Mouse (Mus musculus): ENCODE data around the gene Fbxo46. TPM values are rescaled to one million over a fixed set of nuclear protein-coding genes. Genes with fewer than 3 reads are reported as not detected.

Gene Fbxo46
- polyA plus RNA-seq, 1 experiment, result 6.2 TPM

DNA sequence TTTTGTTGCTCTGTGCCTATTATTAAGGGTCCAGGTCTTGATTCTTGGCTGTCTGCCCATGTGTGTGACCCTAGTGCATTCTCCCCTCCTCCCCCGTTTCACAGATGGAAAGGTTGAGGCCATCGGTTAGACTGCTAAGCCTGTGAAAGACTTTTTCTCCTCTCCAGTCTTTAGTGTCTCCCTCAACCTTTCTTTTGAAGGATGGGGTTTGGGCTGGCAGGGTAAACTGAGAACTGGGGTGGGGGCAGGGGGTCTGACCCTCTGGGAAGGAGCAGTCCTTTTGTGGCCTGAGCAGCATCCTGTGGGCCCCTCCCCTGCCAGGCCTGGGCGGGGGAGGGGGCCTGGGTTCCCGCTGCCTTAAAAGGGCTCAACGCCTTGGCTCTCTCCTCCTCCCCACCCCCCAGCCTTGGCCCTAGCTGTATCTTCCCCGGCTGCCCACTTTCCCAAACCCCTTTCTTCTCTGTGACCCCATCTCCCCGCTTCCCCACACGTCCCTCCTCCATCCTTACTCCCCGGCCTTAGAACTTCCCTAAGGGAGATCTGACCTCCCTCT, 34.7 kb upstream of the Fbxo46 start:
- peak overlapping the region; percentile 99 for H3K4me2 ChIP-seq (ENCODE audit: low read depth)
- peak overlapping the region; percentile 74 for H3K4me3 ChIP-seq
- H3K36me3 ChIP-seq (ENCODE audit: control insufficient read depth, insufficient read depth), result peaks cover 13% of the 10 kb centered on the region
- no peaks in the 10 kb centered on the region for H3K27me3 ChIP-seq (ENCODE audit: control insufficient read depth, insufficient read depth, insufficient read length)
- TF ChIP-seq POLR2AphosphoS2 (IDR thresholded peaks at IDR 0.05; ENCODE audit: insufficient read length, low read depth) (peak; percentile 63), TCF12 (IDR thresholded peaks at IDR 0.05; ENCODE audit: insufficient read depth, poor library complexity, severe bottlenecking) (no peak), SRF (IDR thresholded peaks at IDR 0.05; ENCODE audit: control insufficient read depth, insufficient read length, low read depth) (peak; percentile 69), CEBPB (IDR thresholded peaks at IDR 0.05; ENCODE audit: insufficient read depth, poor library complexity, severe bottlenecking) (no peak), MYOG (IDR thresholded peaks at IDR 0.05; ENCODE audit: control insufficient read depth in 1 of 3, insufficient read depth in 1 of 3, insufficient read length in 2 of 3, low read depth in 2 of 3) (no peak)
- H3ac ChIP-seq (ENCODE audit: control insufficient read depth, insufficient read length), result peak overlapping the region; percentile 15
- H3K79me2 ChIP-seq (ENCODE audit: control insufficient read depth, insufficient read depth), result peaks cover 10% of the 10 kb centered on the region

DNA sequence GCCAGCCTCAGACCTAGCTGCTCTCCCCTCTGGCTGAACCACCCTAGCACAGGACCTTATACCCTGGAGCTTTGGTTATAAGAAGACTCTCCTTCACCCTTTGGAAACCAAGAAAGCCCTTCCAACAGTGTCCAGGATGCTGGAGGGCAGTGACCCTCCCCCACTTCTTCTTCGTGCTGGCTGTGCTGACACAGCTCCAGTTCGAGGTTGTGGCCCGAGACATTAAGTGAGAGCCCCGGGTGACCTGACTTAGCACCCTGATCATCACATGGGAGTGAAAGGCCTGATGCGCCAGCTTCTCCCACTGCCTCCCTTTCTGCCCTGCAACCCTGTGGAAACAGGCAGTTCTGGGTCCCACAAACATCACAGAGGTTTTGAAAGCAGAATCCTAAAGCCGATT, 34.2 kb upstream of the Fbxo46 start:
- peaks cover 18% of the 10 kb centered on the region for H3K36me3 ChIP-seq (ENCODE audit: control insufficient read depth, insufficient read depth)
- TF ChIP-seq MYOD1 (IDR thresholded peaks at IDR 0.05; ENCODE audit: control insufficient read depth in 1 of 3, insufficient read length in 2 of 3, low read depth in 2 of 3) (no peak), E2F4 (IDR thresholded peaks at IDR 0.05; ENCODE audit: insufficient read depth) (no peak), POLR2A (IDR thresholded peaks at IDR 0.05; ENCODE audit: insufficient read length, low read depth) (peak; percentile 48), POLR2AphosphoS2 (IDR thresholded peaks at IDR 0.05; ENCODE audit: insufficient read length, low read depth) (no peak), USF1 (IDR thresholded peaks at IDR 0.05; ENCODE audit: low read depth) (no peak), SRF (IDR thresholded peaks at IDR 0.05; ENCODE audit: control insufficient read depth, insufficient read length, low read depth) (no peak)
- H3K79me2 ChIP-seq (ENCODE audit: control insufficient read depth, insufficient read depth), result peaks cover 10% of the 10 kb centered on the region
- no peaks in the 10 kb centered on the region for H3K27me3 ChIP-seq (ENCODE audit: control insufficient read depth, insufficient read depth, insufficient read length)
- peak overlapping the region; percentile 99 for H3K4me2 ChIP-seq (ENCODE audit: low read depth)
- peak overlapping the region; percentile 15 for H3ac ChIP-seq (ENCODE audit: control insufficient read depth, insufficient read length)
- H3K4me3 ChIP-seq, result peak overlapping the region; percentile 74

DNA sequence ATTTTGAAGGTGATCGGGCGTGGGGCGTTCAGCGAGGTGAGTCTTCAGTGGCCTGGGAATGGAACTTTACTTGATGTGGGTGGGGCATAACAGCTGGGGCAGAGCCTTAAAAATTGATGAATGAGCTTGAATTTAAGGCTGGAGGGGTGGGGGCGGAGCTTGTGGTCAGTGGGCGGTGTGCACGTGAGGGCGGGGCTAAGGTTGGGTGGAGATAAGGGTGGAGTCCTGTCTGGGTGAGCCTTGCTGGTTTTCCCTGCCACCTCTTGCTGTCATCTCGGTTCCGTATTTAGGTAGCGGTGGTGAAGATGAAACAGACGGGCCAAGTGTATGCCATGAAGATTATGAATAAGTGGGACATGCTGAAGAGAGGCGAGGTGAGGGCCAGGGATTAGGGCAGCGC, 33.6 kb upstream of the Fbxo46 start:
- Histone ChIP-seq H3K4me3 (peak overlapping the region; percentile 74), H3K27me3 (ENCODE audit: control insufficient read depth, insufficient read depth, insufficient read length) (no peaks in the 10 kb centered on the region), H3K4me2 (ENCODE audit: low read depth) (peak overlapping the region; percentile 99), H3K36me3 (ENCODE audit: control insufficient read depth, insufficient read depth) (peaks cover 18% of the 10 kb centered on the region), H3K79me2 (ENCODE audit: control insufficient read depth, insufficient read depth) (peaks cover 8% of the 10 kb centered on the region), H3ac (ENCODE audit: control insufficient read depth, insufficient read length) (peak overlapping the region; percentile 15)
- peak; percentile 62 for TF ChIP-seq USF1 (IDR thresholded peaks at IDR 0.05; ENCODE audit: low read depth)
- peak; percentile 74 for TF ChIP-seq POLR2AphosphoS2 (IDR thresholded peaks at IDR 0.05; ENCODE audit: insufficient read length, low read depth)
- TF ChIP-seq MYOD1 (IDR thresholded peaks at IDR 0.05; ENCODE audit: control insufficient read depth in 1 of 3, insufficient read length in 2 of 3, low read depth in 2 of 3), result peak in 2 of 3 experiments; percentile 11 to 24
- no peak for TF ChIP-seq SRF (IDR thresholded peaks at IDR 0.05; ENCODE audit: control insufficient read depth, insufficient read length, low read depth)
- TF ChIP-seq POLR2A (IDR thresholded peaks at IDR 0.05; ENCODE audit: insufficient read length, low read depth), result no peak
- TF ChIP-seq MYOG (IDR thresholded peaks at IDR 0.05; ENCODE audit: control insufficient read depth in 1 of 3, insufficient read depth in 1 of 3, insufficient read length in 2 of 3, low read depth in 2 of 3), result peak in 2 of 3 experiments; percentile 16 to 47

DNA sequence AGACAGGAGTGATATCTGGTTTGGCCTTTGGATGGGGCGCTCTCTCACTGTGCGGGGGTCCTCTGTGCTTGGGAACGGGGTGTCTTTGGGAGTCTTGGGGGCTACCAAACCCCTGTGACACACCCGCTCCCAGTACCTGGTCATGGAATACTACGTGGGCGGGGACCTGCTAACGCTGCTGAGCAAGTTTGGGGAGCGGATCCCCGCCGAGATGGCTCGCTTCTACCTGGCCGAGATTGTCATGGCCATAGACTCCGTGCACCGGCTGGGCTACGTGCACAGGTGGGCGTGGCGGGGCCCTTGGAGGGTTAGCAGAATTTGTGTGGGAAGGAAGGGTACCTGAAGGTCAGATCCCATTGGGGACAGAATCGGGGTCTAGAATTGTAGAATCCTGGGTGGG, 32.9 kb upstream of the Fbxo46 start:
- Histone ChIP-seq H3K4me2 (ENCODE audit: low read depth) (no peak overlapping the region), H3K79me2 (ENCODE audit: control insufficient read depth, insufficient read depth) (peaks cover 1% of the 10 kb centered on the region), H3K4me3 (peak overlapping the region; percentile 74), H3K27me3 (ENCODE audit: control insufficient read depth, insufficient read depth, insufficient read length) (no peaks in the 10 kb centered on the region), H3ac (ENCODE audit: control insufficient read depth, insufficient read length) (no peak overlapping the region), H3K36me3 (ENCODE audit: control insufficient read depth, insufficient read depth) (peaks cover 18% of the 10 kb centered on the region)
- TF ChIP-seq E2F4 (IDR thresholded peaks at IDR 0.05; ENCODE audit: insufficient read depth), result no peak
- no peak for TF ChIP-seq CEBPB (IDR thresholded peaks at IDR 0.05; ENCODE audit: insufficient read depth, poor library complexity, severe bottlenecking)
- TF ChIP-seq MYOD1 (IDR thresholded peaks at IDR 0.05; ENCODE audit: control insufficient read depth in 1 of 3, insufficient read length in 2 of 3, low read depth in 2 of 3), result no peak
- TF ChIP-seq POLR2A (IDR thresholded peaks at IDR 0.05; ENCODE audit: insufficient read length, low read depth), result no peak
- TF ChIP-seq MAX (IDR thresholded peaks at IDR 0.05; ENCODE audit: low read depth), result no peak
- TF ChIP-seq REST (IDR thresholded peaks at IDR 0.05; ENCODE audit: insufficient read depth, insufficient read length), result no peak
- TF ChIP-seq USF1 (IDR thresholded peaks at IDR 0.05; ENCODE audit: low read depth), result no peak
- TF ChIP-seq POLR2AphosphoS2 (IDR thresholded peaks at IDR 0.05; ENCODE audit: insufficient read length, low read depth), result no peak
- TF ChIP-seq TCF12 (IDR thresholded peaks at IDR 0.05; ENCODE audit: insufficient read depth, poor library complexity, severe bottlenecking), result no peak
- no peak for TF ChIP-seq MYOG (IDR thresholded peaks at IDR 0.05; ENCODE audit: control insufficient read depth in 1 of 3, insufficient read depth in 1 of 3, insufficient read length in 2 of 3, low read depth in 2 of 3)
- TF ChIP-seq SRF (IDR thresholded peaks at IDR 0.05; ENCODE audit: control insufficient read depth, insufficient read length, low read depth), result no peak
- no peak for TF ChIP-seq TCF3 (IDR thresholded peaks at IDR 0.05; ENCODE audit: insufficient read length, low read depth)

DNA sequence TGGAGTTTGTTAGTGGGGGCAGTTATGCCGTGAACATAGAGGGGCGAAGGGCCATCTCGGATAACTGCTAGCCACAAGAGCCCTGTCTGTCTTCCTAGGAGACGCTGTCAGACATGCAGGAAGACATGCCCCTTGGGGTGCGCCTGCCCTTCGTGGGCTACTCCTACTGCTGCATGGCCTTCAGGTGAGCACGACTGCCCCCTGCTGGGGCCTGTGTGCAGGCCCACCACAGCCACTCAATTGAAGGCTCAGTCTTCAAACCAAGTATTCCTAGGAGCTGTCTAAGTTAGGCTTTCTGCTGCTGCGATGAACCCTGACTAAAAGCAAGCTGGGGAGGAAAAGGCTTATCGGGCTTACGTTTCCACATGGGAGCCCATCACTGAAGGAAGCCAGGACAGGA, 30.8 kb upstream of the Fbxo46 start:
- Histone ChIP-seq H3K4me2 (ENCODE audit: low read depth) (no peak overlapping the region), H3ac (ENCODE audit: control insufficient read depth, insufficient read length) (no peak overlapping the region), H3K36me3 (ENCODE audit: control insufficient read depth, insufficient read depth) (peaks cover 18% of the 10 kb centered on the region), H3K79me2 (ENCODE audit: control insufficient read depth, insufficient read depth) (no peaks in the 10 kb centered on the region), H3K4me3 (no peak overlapping the region), H3K27me3 (ENCODE audit: control insufficient read depth, insufficient read depth, insufficient read length) (no peaks in the 10 kb centered on the region)
- TF ChIP-seq MAX (IDR thresholded peaks at IDR 0.05; ENCODE audit: low read depth), result no peak
- TF ChIP-seq POLR2AphosphoS2 (IDR thresholded peaks at IDR 0.05; ENCODE audit: insufficient read length, low read depth), result peak; percentile 10

Measured in myocyte (in vitro differentiated cells).